ENCODE assay signal across 10 mouse cellular contexts in genomic region chr4:136246568-136246969, GRCm38 (mm10). TPM values are rescaled to one million over a fixed set of nuclear protein-coding genes. Genes with fewer than 3 reads are reported as not detected.
A peak's percentile ranks its signal among the peaks of the same experiment; 100 is the strongest.
DNase-seq lines count a peak whose midpoint lies in the region; ATAC-seq and TF ChIP-seq lines count a peak whose summit lies in the region.
"Had no signal": no experiment of that assay in that cellular context is flagged by ENCODE, and none has a peak within 500 bp of the region (broad histone marks: within the 10 kb centered on the region; RNA-seq: fewer than 3 reads in every experiment).

No protein-coding gene starts in this region.

- H3K27ac ChIP-seq in hindbrain, embryonic 12.5 days: no peak overlapping the region
- no peak overlapping the region for H3K27ac ChIP-seq in hindbrain, embryonic 13.5 days
- no peak overlapping the region for H3K27ac ChIP-seq in embryonic facial prominence, embryonic 10.5 days (replicated peaks)
- no peak overlapping the region for H3K27ac ChIP-seq in limb, embryonic 10.5 days
- no peak overlapping the region for H3K27ac ChIP-seq in cerebellum, adult 2 months (ENCODE audit: insufficient read depth, low read length)

- H3K27me3 ChIP-seq in hindbrain, embryonic 12.5 days: peaks cover 72% of the 10 kb centered on the region
- peaks cover 82% of the 10 kb centered on the region for H3K27me3 ChIP-seq in hindbrain, embryonic 13.5 days
- peaks cover 100% of the 10 kb centered on the region for H3K27me3 ChIP-seq in embryonic facial prominence, embryonic 10.5 days (replicated peaks; ENCODE audit: low read depth, poor library complexity, severe bottlenecking)
- peaks cover 96% of the 10 kb centered on the region for H3K27me3 ChIP-seq in limb, embryonic 10.5 days (ENCODE audit: low read depth, poor library complexity, severe bottlenecking)
- peaks cover 9% of the 10 kb centered on the region; the same call in 1 of the 2 replicates for H3K27me3 ChIP-seq in cerebellum, adult 2 months (ENCODE audit: control insufficient read depth, insufficient read depth, low read length)

- no peak for TF ChIP-seq POLR2A in cerebellum, adult 2 months (IDR thresholded peaks at IDR 0.05; ENCODE audit: borderline replicate concordance, insufficient read depth, low read length)

- ATAC-seq in hindbrain, embryonic 12.5 days (ENCODE audit: low FRiP score): no peak
- no peak for ATAC-seq in hindbrain, embryonic 13.5 days (ENCODE audit: low FRiP score)

- H3K4me3 ChIP-seq in hindbrain, embryonic 12.5 days: no peak overlapping the region
- H3K4me3 ChIP-seq in hindbrain, embryonic 13.5 days: no peak overlapping the region
- H3K4me3 ChIP-seq in embryonic facial prominence, embryonic 10.5 days: peak overlapping the region; percentile 36
- peak overlapping the region; percentile 27 for H3K4me3 ChIP-seq in limb, embryonic 10.5 days
- no peak overlapping the region for H3K4me3 ChIP-seq in cerebellum, adult 2 months (replicated peaks; ENCODE audit: insufficient read depth, low read depth, low read length)

- H3K9ac ChIP-seq in hindbrain, embryonic 12.5 days: no peak overlapping the region
- no peak overlapping the region for H3K9ac ChIP-seq in hindbrain, embryonic 13.5 days

- H3K4me1 ChIP-seq in hindbrain, embryonic 12.5 days: peaks cover 39% of the 10 kb centered on the region
- peaks cover 39% of the 10 kb centered on the region for H3K4me1 ChIP-seq in hindbrain, embryonic 13.5 days (replicated peaks)
- H3K4me1 ChIP-seq in embryonic facial prominence, embryonic 10.5 days: peaks cover 38% of the 10 kb centered on the region
- H3K4me1 ChIP-seq in limb, embryonic 10.5 days: peaks cover 38% of the 10 kb centered on the region
- peaks cover 11% of the 10 kb centered on the region for H3K4me1 ChIP-seq in cerebellum, adult 2 months (ENCODE audit: control insufficient read depth, insufficient read depth, low read length)

- H3K4me2 ChIP-seq in hindbrain, embryonic 12.5 days (replicated peaks): 0 out of 2 replicates have a peak overlapping the region, but pooled peaks have one; percentile 12
- no peak overlapping the region for H3K4me2 ChIP-seq in hindbrain, embryonic 13.5 days

- TF ChIP-seq CTCF in cerebellum, adult 2 months (IDR thresholded peaks at IDR 0.05; ENCODE audit: borderline replicate concordance, insufficient read depth, low read depth, low read length): no peak

- DNase-seq in embryonic facial prominence, embryonic 10.5 days (ENCODE audit: low spot score): peak; percentile 39
- no peak for DNase-seq in limb, embryonic 10.5 days (ENCODE audit: low spot score)
- peak; percentile 49 for DNase-seq in neural tube, embryonic 10.5 days (ENCODE audit: extremely low spot score, low spot score)
- DNase-seq in retina, embryonic 14.5 days (ENCODE audit: low spot score): no peak
- no peak for DNase-seq in cerebellum, adult 2 months
- no peak for DNase-seq in layer of hippocampus, adult 18-20 months (ENCODE audit: low spot score in 2 of 2)
- DNase-seq: left cerebral cortex, postnatal 4 days had no signal

- no peaks in the 10 kb centered on the region for H3K9me3 ChIP-seq in hindbrain, embryonic 12.5 days (replicated peaks)
- H3K9me3 ChIP-seq in hindbrain, embryonic 13.5 days: no peaks in the 10 kb centered on the region
- H3K9me3 ChIP-seq in embryonic facial prominence, embryonic 10.5 days: no peaks in the 10 kb centered on the region
- no peaks in the 10 kb centered on the region for H3K9me3 ChIP-seq in limb, embryonic 10.5 days (replicated peaks)

- WGBS in hindbrain, embryonic 12.5 days: 2% methylated on average over 12 of the region's 12 CpGs
- WGBS in hindbrain, embryonic 13.5 days: 3% methylated on average over 12 of the region's 12 CpGs
- WGBS in embryonic facial prominence, embryonic 10.5 days: 2% methylated on average over 12 of the region's 12 CpGs
- WGBS in limb, embryonic 10.5 days: 2% methylated on average over 12 of the region's 12 CpGs
- 17% methylated on average over 12 of the region's 12 CpGs for WGBS in cerebellum, adult 2 months

- 0 out of 2 replicates have a peak, but pooled peaks cover 6% of the 10 kb centered on the region for H3K36me3 ChIP-seq in hindbrain, embryonic 12.5 days
- H3K36me3 ChIP-seq in hindbrain, embryonic 13.5 days: peaks cover 5% of the 10 kb centered on the region; the same call in 1 of the 2 replicates
- H3K36me3 ChIP-seq in embryonic facial prominence, embryonic 10.5 days (replicated peaks): no peaks in the 10 kb centered on the region
- H3K36me3 ChIP-seq in limb, embryonic 10.5 days: no peaks in the 10 kb centered on the region

RNA-seq across cellular contexts. Expression of gene Tcea3, which starts 1.0 kb away (rescaled TPM):
- 5.0 and 7.2 TPM in 2 replicates for polyA plus RNA-seq in hindbrain, embryonic 12.5 days (2016; fragmentation: Nextera tagmentation; extraction: Ambion mirVana)
- 2.2 and 2.4 TPM in 2 replicates for polyA plus RNA-seq in hindbrain, embryonic 13.5 days (2015; fragmentation: Nextera tagmentation; extraction: Ambion mirVana)
- polyA plus RNA-seq in embryonic facial prominence, embryonic 10.5 days (2016; fragmentation: Nextera tagmentation; extraction: Ambion mirVana): 0.83 and 0.97 TPM in 2 replicates
- 1.5 and 1.8 TPM in 2 replicates for polyA plus RNA-seq in limb, embryonic 10.5 days (2016; fragmentation: Nextera tagmentation; extraction: Ambion mirVana)
- 1.2 and 1.6 TPM in 2 replicates for polyA plus RNA-seq in cerebellum, adult 2 months (2012; rRNA removed)
- under 1 TPM in 1 of 2 experiments, not detected in 1; 0.50 TPM for total RNA-seq in layer of hippocampus, adult 18-20 months (2021)
- total RNA-seq: MEL had no signal

RNA-seq across cellular contexts. Expression of gene Zfp46, which starts 37.9 kb away (rescaled TPM):
- polyA plus RNA-seq in hindbrain, embryonic 12.5 days (2016; fragmentation: Nextera tagmentation; extraction: Ambion mirVana): 42.4 and 42.6 TPM in 2 replicates
- polyA plus RNA-seq in hindbrain, embryonic 13.5 days (2015; fragmentation: Nextera tagmentation; extraction: Ambion mirVana): 41.3 and 44.5 TPM in 2 replicates
- polyA plus RNA-seq in embryonic facial prominence, embryonic 10.5 days (2016; fragmentation: Nextera tagmentation; extraction: Ambion mirVana): 24.2 and 26.2 TPM in 2 replicates
- 20.2 and 24.6 TPM in 2 replicates for polyA plus RNA-seq in limb, embryonic 10.5 days (2016; fragmentation: Nextera tagmentation; extraction: Ambion mirVana)
- polyA plus RNA-seq in cerebellum, adult 2 months (2012; rRNA removed): 26.3 and 29.8 TPM in 2 replicates
- 10 to 100 TPM; 34.2 to 34.6 TPM for total RNA-seq in layer of hippocampus, adult 18-20 months (2021)

RNA-seq across cellular contexts. Expression of gene Asap3, which starts 40.4 kb away (rescaled TPM):
- polyA plus RNA-seq in hindbrain, embryonic 12.5 days (2016; fragmentation: Nextera tagmentation; extraction: Ambion mirVana): 11.6 and 11.8 TPM in 2 replicates
- polyA plus RNA-seq in hindbrain, embryonic 13.5 days (2015; fragmentation: Nextera tagmentation; extraction: Ambion mirVana): 5.8 and 6.3 TPM in 2 replicates
- polyA plus RNA-seq in embryonic facial prominence, embryonic 10.5 days (2016; fragmentation: Nextera tagmentation; extraction: Ambion mirVana): 4.2 and 5.3 TPM in 2 replicates
- 2.3 and 3.7 TPM in 2 replicates for polyA plus RNA-seq in limb, embryonic 10.5 days (2016; fragmentation: Nextera tagmentation; extraction: Ambion mirVana)
- 5.5 and 6.3 TPM in 2 replicates for polyA plus RNA-seq in cerebellum, adult 2 months (2012; rRNA removed)
- total RNA-seq in layer of hippocampus, adult 18-20 months (2021): 1 to 10 TPM; 2.2 to 2.6 TPM

Comparison
In these comparisons a context has a peak if more than half of its experiments do, and no peak if none do; other contexts are left out.
1. H3K4me3 ChIP-seq: peak in embryonic facial prominence, embryonic 10.5 days (single experiment) and limb, embryonic 10.5 days (single experiment); none in hindbrain, embryonic 12.5 days (single experiment), hindbrain, embryonic 13.5 days (single experiment) and cerebellum, adult 2 months (single experiment).
2. DNase-seq: peak in embryonic facial prominence, embryonic 10.5 days (single experiment) and neural tube, embryonic 10.5 days (single experiment); none in limb, embryonic 10.5 days (single experiment), retina, embryonic 14.5 days (single experiment), cerebellum, adult 2 months (0 of 2) and layer of hippocampus, adult 18-20 months (0 of 2).